Mouse (Mus musculus): ENCODE measurements at regions not wholly inside any gene's neighbourhood (a gene's known extent, or its start where the extent isn't known, plus 50 kb on each side); places are given as distances from the start of the nearest gene placed in this dataset.

GRCm38 (mm10) chr8:17664371-17665141 is 1313.5 kb downstream of the Defb40 start:
- DNase-seq (ENCODE audit: extremely low spot score, low spot score), result no peak
- H3K27me3 ChIP-seq (ENCODE audit: poor library complexity, severe bottlenecking), result no peaks in the 10 kb centered on the region
- H3K36me3 ChIP-seq (replicated peaks), result no peaks in the 10 kb centered on the region
- 82% methylated on average over 6 of the region's 6 CpGs for WGBS
- no peak overlapping the region for H3K27ac ChIP-seq
- H3K4me1 ChIP-seq, result no peaks in the 10 kb centered on the region
- no peaks in the 10 kb centered on the region for H3K9me3 ChIP-seq
- no peak overlapping the region for H3K4me3 ChIP-seq

DNA sequence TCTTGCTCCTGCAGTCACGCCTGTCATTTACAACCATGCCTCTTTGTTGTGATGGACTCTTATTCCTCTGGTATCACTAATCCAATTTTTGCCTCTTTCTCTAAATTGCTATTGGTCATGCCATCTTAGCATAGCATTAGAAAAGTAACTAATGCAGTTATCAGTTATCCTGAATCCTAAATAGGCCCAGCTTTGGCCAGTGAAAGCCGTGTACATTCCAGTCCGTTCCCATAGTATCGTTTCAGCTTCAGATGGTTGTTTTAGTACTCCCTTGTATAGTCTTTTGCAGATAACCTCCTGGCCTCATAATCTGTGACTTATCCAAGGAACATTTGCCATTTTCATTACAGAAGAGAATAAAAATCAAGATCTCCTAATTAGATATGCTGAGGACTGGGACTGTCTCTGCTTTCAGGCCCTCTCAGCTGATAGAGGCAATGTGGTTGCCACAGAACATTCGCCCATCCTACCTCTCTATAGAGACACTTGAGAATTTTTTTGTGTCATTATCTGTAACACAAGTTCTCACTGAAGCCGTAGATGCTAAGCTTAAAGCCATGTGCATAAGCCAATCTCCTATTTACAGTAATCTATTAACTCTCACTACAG is 1318.2 kb downstream of the Defb40 start:
- H3K27me3 ChIP-seq (ENCODE audit: poor library complexity, severe bottlenecking), result no peaks in the 10 kb centered on the region
- 90% methylated on average over 6 of the region's 6 CpGs for WGBS
- H3K36me3 ChIP-seq (replicated peaks), result no peaks in the 10 kb centered on the region
- no peak for DNase-seq (ENCODE audit: extremely low spot score, low spot score)
- no peaks in the 10 kb centered on the region for H3K4me1 ChIP-seq
- H3K27ac ChIP-seq, result no peak overlapping the region
- H3K4me3 ChIP-seq, result no peak overlapping the region
- no peaks in the 10 kb centered on the region for H3K9me3 ChIP-seq

- DNase-seq (ENCODE audit: extremely low spot score, low spot score), result no peak
- Histone ChIP-seq H3K36me3 (replicated peaks) (no peaks in the 10 kb centered on the region), H3K4me3 (no peak overlapping the region), H3K9me3 (no peaks in the 10 kb centered on the region), H3K27ac (no peak overlapping the region), H3K27me3 (ENCODE audit: poor library complexity, severe bottlenecking) (no peaks in the 10 kb centered on the region), H3K4me1 (peaks cover 5% of the 10 kb centered on the region; the same call in 1 of the 2 replicates)
- WGBS, result 5% methylated on average over 2 of the region's 2 CpGs
These were observed 1324.3 kb downstream of the Defb40 start for GRCm38 (mm10) chr8:17653786-17654185.

GRCm38 (mm10) chr8:17647559-17647958 is 1330.5 kb downstream of the Defb40 start:
- Histone ChIP-seq H3K4me3 (no peak overlapping the region), H3K27me3 (ENCODE audit: poor library complexity, severe bottlenecking) (no peaks in the 10 kb centered on the region), H3K36me3 (replicated peaks) (no peaks in the 10 kb centered on the region), H3K4me1 (no peaks in the 10 kb centered on the region), H3K9me3 (no peaks in the 10 kb centered on the region), H3K27ac (no peak overlapping the region)
- DNase-seq (ENCODE audit: extremely low spot score, low spot score), result no peak

DNA sequence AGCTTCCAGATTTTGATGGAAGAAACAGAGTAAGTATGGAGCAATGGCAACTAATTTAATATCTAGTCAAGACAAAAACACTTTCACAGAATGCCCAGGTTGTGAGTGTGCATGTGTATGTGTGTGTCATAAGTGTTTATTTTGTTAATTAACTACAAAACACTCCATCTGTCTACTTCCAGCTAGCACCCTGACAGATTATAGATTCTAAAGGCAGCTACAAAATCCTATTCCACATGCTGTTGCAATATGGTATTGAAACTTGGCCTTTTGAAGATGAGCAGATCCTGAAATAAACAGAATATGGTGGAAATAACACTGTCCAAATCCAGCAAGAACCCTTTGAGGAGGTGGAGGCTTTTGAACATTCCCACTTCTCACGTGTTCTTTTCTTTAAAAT is 1356.9 kb downstream of the Defb40 start:
- 63% methylated on average over 1 of the region's 1 CpGs for WGBS
- H3K4me3 ChIP-seq, result no peak overlapping the region
- DNase-seq (ENCODE audit: extremely low spot score, low spot score), result no peak

GRCm38 (mm10) chr8:17618846-17619245 is 1359.2 kb downstream of the Defb40 start:
- Histone ChIP-seq H3K9me3 (no peaks in the 10 kb centered on the region), H3K4me3 (no peak overlapping the region)
- DNase-seq (ENCODE audit: extremely low spot score, low spot score), result no peak

More for the DNA sequence above, 1356.9 kb downstream of the Defb40 start:
- Histone ChIP-seq H3K27ac (no peak overlapping the region), H3K27me3 (ENCODE audit: poor library complexity, severe bottlenecking) (no peaks in the 10 kb centered on the region), H3K4me1 (no peaks in the 10 kb centered on the region), H3K36me3 (replicated peaks) (no peaks in the 10 kb centered on the region), H3K9me3 (no peaks in the 10 kb centered on the region)

GRCm38 (mm10) chr8:17618147-17618546 is 1359.9 kb downstream of the Defb40 start:
- DNase-seq (ENCODE audit: extremely low spot score, low spot score), result no peak
- Histone ChIP-seq H3K9me3 (no peaks in the 10 kb centered on the region), H3K4me1 (no peaks in the 10 kb centered on the region), H3K27ac (no peak overlapping the region), H3K4me3 (no peak overlapping the region), H3K27me3 (ENCODE audit: poor library complexity, severe bottlenecking) (no peaks in the 10 kb centered on the region), H3K36me3 (replicated peaks) (no peaks in the 10 kb centered on the region)

More at GRCm38 (mm10) chr8:17618846-17619245, 1359.2 kb downstream of the Defb40 start:
- no peaks in the 10 kb centered on the region for H3K36me3 ChIP-seq (replicated peaks)
- H3K27ac ChIP-seq, result no peak overlapping the region
- H3K4me1 ChIP-seq, result no peaks in the 10 kb centered on the region
- H3K27me3 ChIP-seq (ENCODE audit: poor library complexity, severe bottlenecking), result no peaks in the 10 kb centered on the region

GRCm38 (mm10) chr8:17602861-17603260 is 1375.2 kb downstream of the Defb40 start:
- 52% methylated on average over 1 of the region's 1 CpGs for WGBS
- H3K4me1 ChIP-seq, result no peaks in the 10 kb centered on the region
- no peak for DNase-seq (ENCODE audit: extremely low spot score, low spot score)
- H3K9me3 ChIP-seq, result no peaks in the 10 kb centered on the region
- H3K36me3 ChIP-seq (replicated peaks), result no peaks in the 10 kb centered on the region
- H3K27ac ChIP-seq, result no peak overlapping the region
- no peak overlapping the region for H3K4me3 ChIP-seq
- H3K27me3 ChIP-seq (ENCODE audit: poor library complexity, severe bottlenecking), result no peaks in the 10 kb centered on the region

- WGBS, result 88% methylated on average over 4 of the region's 4 CpGs
These were observed 1379.3 kb downstream of the Defb40 start for GRCm38 (mm10) chr8:17598736-17599135.

DNA sequence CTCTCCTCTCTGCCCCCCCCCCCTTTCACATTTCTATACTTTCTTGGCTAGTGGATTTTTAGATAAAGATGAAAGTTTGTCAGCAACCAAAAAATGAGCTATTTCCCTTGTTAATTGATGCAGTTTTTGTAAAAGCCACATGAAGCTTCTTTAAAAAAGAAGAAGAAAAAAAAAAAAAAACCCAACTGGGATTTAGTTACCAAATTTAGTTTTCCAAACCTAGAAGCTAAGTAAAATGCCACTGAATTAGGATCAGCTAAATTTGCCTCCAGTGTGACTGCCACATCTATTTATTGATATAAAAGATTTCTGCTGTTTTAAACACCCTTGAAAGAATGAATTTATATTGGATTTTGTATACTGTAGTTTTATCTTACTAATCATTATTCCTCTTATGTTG is 1381.5 kb downstream of the Defb40 start:
- H3K4me1 ChIP-seq, result no peaks in the 10 kb centered on the region

More at GRCm38 (mm10) chr8:17598736-17599135, 1379.3 kb downstream of the Defb40 start:
- H3K4me3 ChIP-seq, result no peak overlapping the region
- no peak for DNase-seq (ENCODE audit: extremely low spot score, low spot score)
- H3K9me3 ChIP-seq, result no peaks in the 10 kb centered on the region
- H3K27me3 ChIP-seq (ENCODE audit: poor library complexity, severe bottlenecking), result no peaks in the 10 kb centered on the region
- H3K4me1 ChIP-seq, result no peaks in the 10 kb centered on the region
- no peak overlapping the region for H3K27ac ChIP-seq
- H3K36me3 ChIP-seq (replicated peaks), result no peaks in the 10 kb centered on the region

DNA sequence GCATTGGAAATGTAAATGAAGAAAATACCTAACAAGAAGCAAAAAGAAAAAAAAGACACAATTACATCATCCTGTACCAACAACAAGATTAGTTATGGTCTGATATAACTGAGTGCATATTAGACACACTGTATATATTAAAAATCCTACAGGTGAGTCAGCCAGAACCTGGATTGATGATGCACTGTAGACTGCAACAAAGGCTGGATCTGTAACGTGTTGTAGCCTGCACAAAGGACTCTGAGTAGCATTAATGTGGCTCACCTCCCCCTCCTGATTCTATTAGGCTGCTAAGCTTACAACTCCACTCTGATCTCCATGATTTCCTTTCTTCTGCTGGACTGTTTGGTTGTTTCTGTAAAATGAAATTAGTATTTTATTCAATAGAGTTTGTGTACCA is 1383.4 kb downstream of the Defb40 start:
- Histone ChIP-seq H3K27me3 (ENCODE audit: poor library complexity, severe bottlenecking) (no peaks in the 10 kb centered on the region), H3K4me3 (no peak overlapping the region), H3K27ac (no peak overlapping the region), H3K9me3 (no peaks in the 10 kb centered on the region), H3K4me1 (no peaks in the 10 kb centered on the region), H3K36me3 (replicated peaks) (no peaks in the 10 kb centered on the region)
- 56% methylated on average over 1 of the region's 1 CpGs for WGBS
- DNase-seq (ENCODE audit: extremely low spot score, low spot score), result no peak

More for the DNA sequence above, 1381.5 kb downstream of the Defb40 start:
- no peak for DNase-seq (ENCODE audit: extremely low spot score, low spot score)
- Histone ChIP-seq H3K4me3 (no peak overlapping the region), H3K9me3 (no peaks in the 10 kb centered on the region), H3K36me3 (replicated peaks) (no peaks in the 10 kb centered on the region), H3K27me3 (ENCODE audit: poor library complexity, severe bottlenecking) (no peaks in the 10 kb centered on the region), H3K27ac (no peak overlapping the region)

- H3K9me3 ChIP-seq, result no peaks in the 10 kb centered on the region
- no peak for DNase-seq (ENCODE audit: extremely low spot score, low spot score)
- no peaks in the 10 kb centered on the region for H3K27me3 ChIP-seq (ENCODE audit: poor library complexity, severe bottlenecking)
- WGBS, result 77% methylated on average over 3 of the region's 3 CpGs
- no peak overlapping the region for H3K27ac ChIP-seq
- H3K4me3 ChIP-seq, result no peak overlapping the region
- H3K4me1 ChIP-seq, result peaks cover 13% of the 10 kb centered on the region; the same call in 1 of the 2 replicates
- no peaks in the 10 kb centered on the region for H3K36me3 ChIP-seq (replicated peaks)
These were observed 1387.9 kb downstream of the Defb40 start for GRCm38 (mm10) chr8:17590135-17590534.

DNA sequence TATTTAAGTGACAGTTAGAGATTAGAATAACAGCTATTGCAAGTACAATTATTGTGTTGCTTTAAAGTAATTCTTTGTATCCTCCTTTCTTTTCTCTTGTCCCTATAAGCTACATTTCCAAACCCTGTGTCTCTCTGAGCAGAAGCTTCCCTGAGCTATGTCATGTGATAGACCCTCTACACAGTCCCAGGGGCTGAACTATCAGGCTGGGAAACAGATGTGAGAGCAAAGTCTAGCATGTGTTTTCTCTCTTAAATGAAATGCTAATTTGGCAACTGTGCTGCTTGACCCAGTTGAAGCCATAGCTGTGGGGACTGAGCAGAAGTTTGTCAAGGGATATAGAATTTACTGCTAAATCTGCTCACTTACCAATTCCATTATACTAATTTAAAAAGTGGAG is 1389.9 kb downstream of the Defb40 start:
- no peak for DNase-seq (ENCODE audit: extremely low spot score, low spot score)
- H3K27ac ChIP-seq, result peak overlapping the region; percentile 44; the same call in 1 of the 2 replicates
- no peaks in the 10 kb centered on the region for H3K27me3 ChIP-seq (ENCODE audit: poor library complexity, severe bottlenecking)
- peaks cover 13% of the 10 kb centered on the region; the same call in 1 of the 2 replicates for H3K4me1 ChIP-seq
- H3K36me3 ChIP-seq (replicated peaks), result no peaks in the 10 kb centered on the region
- no peak overlapping the region for H3K4me3 ChIP-seq
- H3K9me3 ChIP-seq, result no peaks in the 10 kb centered on the region

Measured in forebrain, embryonic 10.5 days (tissue).